Mouse (Mus musculus) mouse embryonic stem cell (cell line): ENCODE data around the gene Tfdp2.
"Not testable (repeated sequence)": the region's sequence is repeated elsewhere in the genome, so short reads cannot be mapped to it uniquely, and the experiment has no call there.

ENCODE experiments used
- in situ Hi-C, 2 experiments: fragments of 300-500 bp; cut with MboI; formaldehyde crosslinking; loops; 1 replicate in 1 of 2; 3 replicates in 1 of 2; pipeline ENCODE4 v1.14.3; 2019 to 2020; ENCODE audit warnings: low sequenced_read_pairs in 2 of 2, low pct_unique_long_range_greater_than_20kb in 1 of 2, mixed read lengths in 1 of 2; ENCODE audit not compliant: unreplicated experiment in 1 of 2

The Tfdp2 gene

GRCm38 (mm10) chr9:96195885-96196622 lies at the start of gene Tfdp2:
Tfdp2 (plus strand) TSS chr9:96196275.
- in situ Hi-C loops = no loop called here

GRCm38 (mm10) chr9:96152801-96153200 lies 43.3 kb upstream of the Tfdp2 start:
- in situ Hi-C loops = no loop called here

- in situ Hi-C loops = no loop called here
These were observed 37.6 kb upstream of the Tfdp2 start for GRCm38 (mm10) chr9:96158431-96158830.

- in situ Hi-C loops = no loop called here
These were observed 37.0 kb upstream of the Tfdp2 start for GRCm38 (mm10) chr9:96159047-96159446.

GRCm38 (mm10) chr9:96160767-96161166 lies 35.3 kb upstream of the Tfdp2 start:
- in situ Hi-C loops = no loop called here

GRCm38 (mm10) chr9:96162421-96162820 lies 33.7 kb upstream of the Tfdp2 start:
- in situ Hi-C loops = no loop called here

GRCm38 (mm10) chr9:96163443-96163842 lies 32.6 kb upstream of the Tfdp2 start:
- in situ Hi-C loops = no loop called here

GRCm38 (mm10) chr9:96163983-96164382 lies 32.1 kb upstream of the Tfdp2 start:
- in situ Hi-C loops = not testable (repeated sequence)

GRCm38 (mm10) chr9:96167168-96167585 lies 28.9 kb upstream of the Tfdp2 start:
- in situ Hi-C loops = no loop called here

- in situ Hi-C loops = no loop called here
These were observed 25.5 kb upstream of the Tfdp2 start for GRCm38 (mm10) chr9:96170600-96170999.

- in situ Hi-C loops = no loop called here
These were observed 11.2 kb upstream of the Tfdp2 start for GRCm38 (mm10) chr9:96184909-96185308.

- in situ Hi-C loops = no loop called here
These were observed 9.4 kb upstream of the Tfdp2 start for GRCm38 (mm10) chr9:96186701-96187100.

- in situ Hi-C loops = no loop called here
These were observed 634 bp downstream of the Tfdp2 start for GRCm38 (mm10) chr9:96196636-96197181.

GRCm38 (mm10) chr9:96197806-96198205 lies 1.7 kb downstream of the Tfdp2 start:
- in situ Hi-C loops = no loop called here

GRCm38 (mm10) chr9:96203663-96204062 lies 7.6 kb downstream of the Tfdp2 start:
- in situ Hi-C loops = no loop called here

- in situ Hi-C loops = no loop called here
These were observed 11.4 kb downstream of the Tfdp2 start for GRCm38 (mm10) chr9:96207428-96207827.

- in situ Hi-C loops = no loop called here
These were observed 17.1 kb downstream of the Tfdp2 start for GRCm38 (mm10) chr9:96213036-96213645.

GRCm38 (mm10) chr9:96214171-96214570 lies 18.1 kb downstream of the Tfdp2 start:
- in situ Hi-C loops = no loop called here

- in situ Hi-C loops = no loop called here
These were observed 21.2 kb downstream of the Tfdp2 start for GRCm38 (mm10) chr9:96217299-96217698.

GRCm38 (mm10) chr9:96217799-96218198 lies 21.7 kb downstream of the Tfdp2 start:
- in situ Hi-C loops = no loop called here
